Mouse (Mus musculus): ENCODE measurements around the gene Man1c1. TPM values are rescaled to one million over a fixed set of nuclear protein-coding genes. Genes with fewer than 3 reads are reported as not detected.

Man1c1 gene
- polyA plus RNA-seq, 1 experiment from 2014 or later = 1.5 TPM

DNA sequence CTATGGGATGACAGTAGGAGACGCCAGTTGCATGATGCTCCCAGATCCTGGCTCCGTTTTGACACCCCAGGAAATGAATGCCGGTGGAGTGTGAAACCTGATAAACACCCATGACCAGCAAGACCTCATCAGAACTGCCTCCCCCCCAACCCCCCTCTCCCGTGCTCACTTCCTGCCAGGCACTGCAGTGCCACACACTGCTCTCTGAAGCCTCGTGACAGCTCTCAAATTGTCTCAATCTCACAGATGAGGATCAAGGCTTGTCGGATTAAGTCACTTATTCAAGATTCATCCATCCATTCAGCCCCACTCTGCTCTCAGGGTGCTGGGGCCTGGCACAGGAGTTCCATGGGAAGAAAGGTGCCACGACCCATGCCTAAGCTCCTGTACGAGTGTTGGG is 102.7 kb downstream of the Man1c1 start:
- DNase-seq (ENCODE audit: low spot score) (no peak), ATAC-seq (ENCODE audit: low FRiP score, low TSS enrichment) (no peak)
- no peak for TF ChIP-seq EP300 (optimal IDR thresholded peaks at IDR 0.05)
- TF ChIP-seq CTCF (IDR thresholded peaks at IDR 0.05; ENCODE audit: low read depth) = no peak

DNA sequence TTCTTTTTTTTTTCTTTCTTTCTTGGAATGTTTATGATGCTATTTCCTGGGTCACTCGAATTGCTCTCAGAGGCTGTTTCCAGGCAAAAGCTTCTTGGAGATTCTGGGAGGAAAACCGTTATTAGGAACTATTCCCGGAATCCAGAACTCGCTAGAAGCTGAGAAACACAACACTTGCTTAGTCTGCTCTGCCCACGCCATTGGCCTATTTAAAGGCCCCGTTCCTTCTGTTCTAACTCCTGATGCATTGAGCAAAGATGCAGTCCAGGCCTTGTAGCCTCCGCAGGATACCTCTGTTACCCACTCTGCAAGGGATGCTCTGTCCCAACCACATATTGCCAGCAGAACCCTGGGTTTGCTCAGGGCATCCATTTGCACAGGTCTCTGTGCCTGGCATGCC is 103.3 kb downstream of the Man1c1 start:
- Histone ChIP-seq H3K9ac (ENCODE audit: low read length) (no peak overlapping the region), H3K9me3 (ENCODE audit: control insufficient read depth, low read length) (no peaks in the 10 kb centered on the region), H3K4me1 (replicated peaks; ENCODE audit: control insufficient read depth, insufficient read depth) (no peaks in the 10 kb centered on the region), H3K27me3 (ENCODE audit: control insufficient read depth, insufficient read depth, low read length) (no peaks in the 10 kb centered on the region), H3K4me2 (replicated peaks; ENCODE audit: low read depth) (no peak overlapping the region), H3K36me3 (ENCODE audit: control insufficient read depth, insufficient read depth, low read length) (no peaks in the 10 kb centered on the region), H3K27ac (replicated peaks) (no peak overlapping the region; the same call in 1 of the 2 replicates), H3K4me3 (ENCODE audit: low read depth, low read length) (no peak overlapping the region)
- TF ChIP-seq CTCF (IDR thresholded peaks at IDR 0.05; ENCODE audit: low read depth) = no peak
- TF ChIP-seq EP300 (optimal IDR thresholded peaks at IDR 0.05) = no peak
- ATAC-seq (ENCODE audit: low FRiP score, low TSS enrichment) = no peak
- no peak for DNase-seq (ENCODE audit: low spot score)
- 55% methylated on average over 7 of the region's 7 CpGs for WGBS

More for the DNA sequence above, 102.7 kb downstream of the Man1c1 start:
- Histone ChIP-seq H3K4me1 (replicated peaks; ENCODE audit: control insufficient read depth, insufficient read depth) (no peaks in the 10 kb centered on the region), H3K36me3 (ENCODE audit: control insufficient read depth, insufficient read depth, low read length) (no peaks in the 10 kb centered on the region), H3K27me3 (ENCODE audit: control insufficient read depth, insufficient read depth, low read length) (no peaks in the 10 kb centered on the region), H3K4me3 (ENCODE audit: low read depth, low read length) (no peak overlapping the region), H3K4me2 (replicated peaks; ENCODE audit: low read depth) (no peak overlapping the region), H3K9ac (ENCODE audit: low read length) (no peak overlapping the region), H3K27ac (replicated peaks) (no peak overlapping the region), H3K9me3 (ENCODE audit: control insufficient read depth, low read length) (no peaks in the 10 kb centered on the region)
- WGBS = 39% methylated on average over 8 of the region's 8 CpGs

DNA sequence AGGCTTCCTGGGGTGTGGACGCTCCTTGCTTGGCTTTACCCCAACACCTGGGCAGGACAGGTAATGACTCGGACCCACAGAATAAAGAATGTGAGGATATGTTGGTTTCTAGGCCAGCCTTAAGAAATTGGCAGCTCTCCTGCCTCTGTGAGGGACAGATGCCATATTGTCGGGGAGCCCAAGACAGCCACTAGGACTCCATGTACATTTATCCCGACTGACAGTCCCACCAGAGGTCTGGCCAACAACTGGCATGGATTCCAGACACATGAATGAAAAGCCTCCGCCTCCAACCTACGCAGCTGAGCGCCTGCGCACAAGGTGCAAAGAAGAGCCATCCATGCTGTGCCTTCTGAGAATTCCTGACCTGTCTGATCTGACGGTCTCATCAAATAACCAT is 104.0 kb downstream of the Man1c1 start:
- DNase-seq (ENCODE audit: low spot score) (no peak), ATAC-seq (ENCODE audit: low FRiP score, low TSS enrichment) (no peak)
- WGBS = 86% methylated on average over 9 of the region's 9 CpGs
- Histone ChIP-seq H3K36me3 (ENCODE audit: control insufficient read depth, insufficient read depth, low read length) (no peaks in the 10 kb centered on the region), H3K4me3 (ENCODE audit: low read depth, low read length) (no peak overlapping the region), H3K27me3 (ENCODE audit: control insufficient read depth, insufficient read depth, low read length) (no peaks in the 10 kb centered on the region), H3K9me3 (ENCODE audit: control insufficient read depth, low read length) (no peaks in the 10 kb centered on the region), H3K4me2 (replicated peaks; ENCODE audit: low read depth) (no peak overlapping the region), H3K4me1 (replicated peaks; ENCODE audit: control insufficient read depth, insufficient read depth) (no peaks in the 10 kb centered on the region), H3K9ac (ENCODE audit: low read length) (no peak overlapping the region), H3K27ac (replicated peaks) (no peak overlapping the region)
- TF ChIP-seq EP300 (optimal IDR thresholded peaks at IDR 0.05) = no peak
- no peak for TF ChIP-seq CTCF (IDR thresholded peaks at IDR 0.05; ENCODE audit: low read depth)

DNA sequence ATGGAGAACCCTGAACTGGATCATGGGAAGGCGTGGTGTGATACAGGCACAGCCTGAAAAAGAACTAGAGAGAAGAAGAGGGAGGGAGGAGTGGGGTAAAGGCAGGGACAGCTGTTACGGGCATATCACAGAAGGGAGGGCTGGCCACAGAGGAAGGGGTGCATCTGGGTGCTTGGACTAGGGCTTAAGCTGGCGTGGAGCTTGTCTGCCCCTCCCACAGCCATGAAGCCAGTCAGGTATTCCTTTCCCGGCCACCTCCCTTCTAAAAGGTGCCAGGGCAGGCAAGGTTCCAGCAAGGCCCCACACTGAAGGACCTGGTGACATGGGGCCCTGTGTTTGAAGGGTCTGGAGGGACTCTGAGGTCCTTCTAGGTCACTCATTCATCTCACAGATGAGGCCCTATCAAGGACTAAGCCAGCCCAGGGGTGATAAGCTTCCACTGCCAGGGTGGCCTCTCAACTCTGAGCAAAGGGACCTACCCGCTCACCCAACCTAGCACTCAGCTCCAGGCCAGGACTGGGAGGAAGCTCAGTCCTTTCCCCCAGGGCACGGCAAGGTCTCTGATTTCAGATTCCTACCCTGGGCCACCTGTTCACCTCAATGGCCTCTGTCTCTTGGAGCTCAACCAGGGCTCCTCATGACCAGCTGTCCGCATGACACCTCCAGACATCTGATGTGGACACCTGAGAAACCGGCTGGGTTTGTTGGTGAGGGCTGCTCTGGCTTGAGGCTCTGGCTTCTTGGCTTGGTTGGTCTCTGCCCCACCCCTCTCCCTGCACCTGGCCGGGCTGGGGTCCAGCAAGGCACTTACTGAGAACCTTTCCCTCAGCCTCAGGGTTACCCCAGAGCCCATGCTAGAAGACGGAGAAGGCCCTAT is 107.0 kb downstream of the Man1c1 start:
- TF ChIP-seq EP300 (optimal IDR thresholded peaks at IDR 0.05) (no peak), CTCF (IDR thresholded peaks at IDR 0.05; ENCODE audit: low read depth) (no peak)
- no peak for DNase-seq (ENCODE audit: low spot score)
- Histone ChIP-seq H3K4me1 (replicated peaks; ENCODE audit: control insufficient read depth, insufficient read depth) (no peaks in the 10 kb centered on the region), H3K9me3 (ENCODE audit: control insufficient read depth, low read length) (no peaks in the 10 kb centered on the region), H3K36me3 (ENCODE audit: control insufficient read depth, insufficient read depth, low read length) (no peaks in the 10 kb centered on the region), H3K4me3 (ENCODE audit: low read depth, low read length) (no peak overlapping the region), H3K9ac (ENCODE audit: low read length) (no peak overlapping the region), H3K27ac (replicated peaks) (no peak overlapping the region), H3K27me3 (ENCODE audit: control insufficient read depth, insufficient read depth, low read length) (no peaks in the 10 kb centered on the region), H3K4me2 (replicated peaks; ENCODE audit: low read depth) (no peak overlapping the region)
- 0 out of 2 replicates have a peak, but pooled peaks have one; percentile 5 for ATAC-seq (ENCODE audit: low FRiP score, low TSS enrichment)
- WGBS = 62% methylated on average over 10 of the region's 10 CpGs

DNA sequence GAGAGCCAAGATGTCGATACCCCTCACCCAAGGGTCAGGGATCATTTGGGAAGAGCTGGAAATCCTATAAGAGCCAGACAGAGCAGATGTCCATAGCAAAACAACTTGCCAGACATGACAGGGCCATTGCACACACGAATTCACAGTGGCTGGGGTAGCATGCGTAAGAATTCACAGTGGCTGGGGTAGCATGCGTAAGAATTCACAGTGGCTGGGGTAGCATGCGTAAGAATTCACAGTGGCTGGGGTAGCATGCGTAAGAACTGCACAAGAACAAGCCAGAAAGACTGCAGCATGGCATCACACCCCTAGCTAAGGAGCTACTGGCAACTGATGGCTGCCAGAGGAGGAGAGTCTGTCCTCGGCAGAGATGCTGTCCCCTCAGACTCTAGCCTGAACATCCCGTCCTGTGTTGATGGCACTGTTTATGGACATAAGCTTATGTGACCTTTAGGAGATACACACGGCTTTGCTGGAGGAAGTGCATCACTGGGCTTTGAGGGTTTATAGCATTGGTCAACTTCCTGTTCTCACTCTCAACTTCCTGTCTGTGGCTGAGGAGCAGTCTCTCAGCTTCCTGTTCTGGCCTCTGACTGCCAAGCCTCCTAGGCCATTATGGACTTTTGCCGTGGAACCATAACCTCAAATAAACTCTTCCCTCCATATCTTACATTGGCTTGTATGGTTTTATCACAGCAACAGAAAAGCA is 109.2 kb downstream of the Man1c1 start:
- no peak for TF ChIP-seq EP300 (optimal IDR thresholded peaks at IDR 0.05)
- no peak for TF ChIP-seq CTCF (IDR thresholded peaks at IDR 0.05; ENCODE audit: low read depth)
- H3K9me3 ChIP-seq (ENCODE audit: control insufficient read depth, low read length) = no peaks in the 10 kb centered on the region
- no peaks in the 10 kb centered on the region for H3K27me3 ChIP-seq (ENCODE audit: control insufficient read depth, insufficient read depth, low read length)
- H3K36me3 ChIP-seq (ENCODE audit: control insufficient read depth, insufficient read depth, low read length) = no peaks in the 10 kb centered on the region
- H3K9ac ChIP-seq (ENCODE audit: low read length) = no peak overlapping the region
- no peak overlapping the region; the same call in 1 of the 2 replicates for H3K27ac ChIP-seq (replicated peaks)
- DNase-seq (ENCODE audit: low spot score) (no peak), ATAC-seq (ENCODE audit: low FRiP score, low TSS enrichment) (no peak)
- no peak overlapping the region for H3K4me2 ChIP-seq (replicated peaks; ENCODE audit: low read depth)
- 86% methylated on average over 10 of the region's 10 CpGs for WGBS
- no peak overlapping the region for H3K4me3 ChIP-seq (ENCODE audit: low read depth, low read length)
- no peaks in the 10 kb centered on the region for H3K4me1 ChIP-seq (replicated peaks; ENCODE audit: control insufficient read depth, insufficient read depth)

DNA sequence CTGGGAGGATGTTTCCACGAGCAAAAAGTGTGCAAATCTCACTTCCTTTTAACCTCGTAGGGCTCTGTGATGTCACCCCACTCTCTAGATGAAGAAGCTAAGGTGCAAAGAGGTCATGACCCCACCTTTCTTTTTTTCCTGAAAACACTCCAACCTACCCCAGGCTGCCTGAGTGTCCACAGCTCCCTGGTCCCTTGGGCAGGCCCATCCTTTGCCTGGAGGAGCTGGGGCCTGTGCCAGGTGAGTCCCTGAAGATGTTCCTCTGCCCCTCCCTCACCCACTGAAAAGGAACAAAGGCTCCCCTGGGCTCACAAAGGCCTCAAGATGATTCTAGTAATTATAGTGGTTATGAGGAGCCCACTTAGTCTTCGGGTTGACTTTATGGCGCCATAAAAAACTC is 111.6 kb downstream of the Man1c1 start:
- H3K4me1 ChIP-seq (replicated peaks; ENCODE audit: control insufficient read depth, insufficient read depth) = no peaks in the 10 kb centered on the region
- no peak for ATAC-seq (ENCODE audit: low FRiP score, low TSS enrichment)
- no peaks in the 10 kb centered on the region for H3K36me3 ChIP-seq (ENCODE audit: control insufficient read depth, insufficient read depth, low read length)
- H3K27ac ChIP-seq (replicated peaks) = no peak overlapping the region
- no peaks in the 10 kb centered on the region for H3K9me3 ChIP-seq (ENCODE audit: control insufficient read depth, low read length)
- no peaks in the 10 kb centered on the region for H3K27me3 ChIP-seq (ENCODE audit: control insufficient read depth, insufficient read depth, low read length)
- WGBS = 72% methylated on average over 4 of the region's 4 CpGs
- H3K4me2 ChIP-seq (replicated peaks; ENCODE audit: low read depth) = no peak overlapping the region
- no peak for DNase-seq (ENCODE audit: low spot score)
- no peak overlapping the region for H3K4me3 ChIP-seq (ENCODE audit: low read depth, low read length)
- TF ChIP-seq CTCF (IDR thresholded peaks at IDR 0.05; ENCODE audit: low read depth) (no peak), EP300 (optimal IDR thresholded peaks at IDR 0.05) (no peak)
- H3K9ac ChIP-seq (ENCODE audit: low read length) = no peak overlapping the region
